In the genomic region with DNA sequence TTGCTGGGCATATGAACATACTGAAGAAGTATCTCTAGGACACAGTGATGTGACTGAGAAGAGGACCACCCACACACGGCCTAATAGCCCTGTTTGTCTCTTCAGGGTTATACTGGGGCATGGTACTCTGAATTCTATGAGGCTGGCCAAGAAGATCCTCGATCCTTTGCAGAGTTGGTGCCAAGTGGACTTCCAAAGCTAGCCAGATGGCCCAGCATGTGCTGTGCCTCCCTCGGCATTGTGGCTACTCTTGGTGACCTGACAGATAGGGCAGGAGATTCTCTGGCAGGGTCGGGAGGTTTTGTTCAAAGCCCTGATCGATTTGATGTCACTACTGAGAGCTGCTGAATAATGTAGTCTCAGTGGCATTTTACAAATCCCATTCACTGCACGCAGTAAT, we compare ENCODE assay signal across 12 mouse cellular contexts. TPM values are rescaled to one million over a fixed set of nuclear protein-coding genes. Genes with fewer than 3 reads are reported as not detected.
DNase-seq lines count a peak whose midpoint lies in the region; ATAC-seq and TF ChIP-seq lines count a peak whose summit lies in the region.
"Had no signal": no experiment of that assay in that cellular context is flagged by ENCODE, and none has a peak within 500 bp of the region (broad histone marks: within the 10 kb centered on the region; RNA-seq: fewer than 3 reads in every experiment).

No protein-coding gene starts in this region.

- H3K27ac ChIP-seq in heart, embryonic 10.5 days: peak overlapping the region; percentile 82; the same call in 1 of the 2 replicates
- H3K27ac ChIP-seq in heart, embryonic 11.5 days (ENCODE audit: low read depth, low read length): no peak overlapping the region
- 0 out of 2 replicates have a peak overlapping the region, but pooled peaks have one; percentile 61 for H3K27ac ChIP-seq in small intestine, adult 2 months (ENCODE audit: insufficient read depth, low read depth, low read length)
- H3K27ac ChIP-seq: embryonic facial prominence, embryonic 13.5 days had no signal

- TF ChIP-seq CTCF in small intestine, adult 2 months (IDR thresholded peaks at IDR 0.05; ENCODE audit: extremely low read depth, insufficient read length, insufficient replicate concordance, low read depth, low read length): no peak

- no peak overlapping the region for H3K9ac ChIP-seq in heart, embryonic 11.5 days (ENCODE audit: low read depth, low read length)

- H3K27me3 ChIP-seq in heart, embryonic 10.5 days (ENCODE audit: insufficient read depth, poor library complexity, severe bottlenecking): peaks cover 7% of the 10 kb centered on the region
- H3K27me3 ChIP-seq in heart, embryonic 11.5 days (ENCODE audit: control insufficient read depth, insufficient read depth, low read length): no peaks in the 10 kb centered on the region
- H3K27me3 ChIP-seq in small intestine, adult 2 months (ENCODE audit: control insufficient read depth, insufficient read depth, low read length): no peaks in the 10 kb centered on the region
- H3K27me3 ChIP-seq: embryonic facial prominence, embryonic 13.5 days; heart, embryonic 15.5 days had no signal

- no peak overlapping the region for H3K4me2 ChIP-seq in heart, embryonic 11.5 days
- H3K4me2 ChIP-seq: embryonic facial prominence, embryonic 13.5 days had no signal

- no peak for DNase-seq in heart, embryonic 10.5 days (ENCODE audit: low spot score)
- peak; percentile 39 for DNase-seq in retina, postnatal 1 day
- no peak for DNase-seq in retina, embryonic 14.5 days (ENCODE audit: low spot score)
- peak; percentile 72 to 81 for DNase-seq in cerebellum, postnatal 10 days
- no peak for DNase-seq in neural tube, embryonic 10.5 days (ENCODE audit: extremely low spot score, low spot score)
- DNase-seq in heart, postnatal 4 days: no peak

- 79% methylated on average over 6 of the region's 6 CpGs for WGBS in heart, embryonic 10.5 days
- 70% methylated on average over 6 of the region's 6 CpGs for WGBS in heart, embryonic 11.5 days (ENCODE audit: insufficient replicate concordance)
- 79% methylated on average over 6 of the region's 6 CpGs for WGBS in small intestine, adult 2 months

- H3K9me3 ChIP-seq in heart, embryonic 10.5 days: no peaks in the 10 kb centered on the region
- no peaks in the 10 kb centered on the region for H3K9me3 ChIP-seq in heart, embryonic 11.5 days (replicated peaks; ENCODE audit: control insufficient read depth, low read length)
- H3K9me3 ChIP-seq: embryonic facial prominence, embryonic 13.5 days; forebrain, embryonic 10.5 days; heart, embryonic 15.5 days had no signal

- TF ChIP-seq POLR2A in small intestine, adult 2 months (IDR thresholded peaks at IDR 0.05; ENCODE audit: low read depth, low read length): no peak

- no peaks in the 10 kb centered on the region for H3K36me3 ChIP-seq in heart, embryonic 10.5 days
- no peaks in the 10 kb centered on the region for H3K36me3 ChIP-seq in heart, embryonic 11.5 days (ENCODE audit: control insufficient read depth, insufficient read depth, low read length)
- H3K36me3 ChIP-seq in small intestine, adult 2 months (ENCODE audit: control insufficient read depth, insufficient read depth, low read length): no peaks in the 10 kb centered on the region
- H3K36me3 ChIP-seq: embryonic facial prominence, embryonic 13.5 days; forebrain, embryonic 10.5 days; heart, embryonic 15.5 days had no signal

- H3K4me1 ChIP-seq in heart, embryonic 10.5 days: peaks cover 47% of the 10 kb centered on the region
- peaks cover 23% of the 10 kb centered on the region for H3K4me1 ChIP-seq in heart, embryonic 11.5 days (ENCODE audit: control insufficient read depth, insufficient read depth, low read length)
- peaks cover 21% of the 10 kb centered on the region for H3K4me1 ChIP-seq in small intestine, adult 2 months (ENCODE audit: control insufficient read depth, insufficient read depth, insufficient read length, low read length)

- no peak overlapping the region for H3K4me3 ChIP-seq in heart, embryonic 10.5 days
- H3K4me3 ChIP-seq in heart, embryonic 11.5 days (ENCODE audit: low read depth, low read length): no peak overlapping the region
- H3K4me3 ChIP-seq in small intestine, adult 2 months (ENCODE audit: low read depth, low read length): no peak overlapping the region
- H3K4me3 ChIP-seq: embryonic facial prominence, embryonic 13.5 days; forebrain, embryonic 10.5 days had no signal

- ATAC-seq in heart, embryonic 11.5 days (replicated peaks; ENCODE audit: insufficient number of reproducible peaks, low FRiP score, low TSS enrichment): no peak
- ATAC-seq: hindbrain, embryonic 16.5 days had no signal

RNA-seq across cellular contexts. Expression of gene Slc6a6, which starts 4.1 kb away (rescaled TPM):
- polyA plus RNA-seq in heart, embryonic 10.5 days (2016; fragmentation: Nextera tagmentation; extraction: Ambion mirVana): 56.6 and 69.3 TPM in 2 replicates
- polyA plus RNA-seq in heart, embryonic 11.5 days (2014; fragmentation: Nextera tagmentation; extraction: Ambion mirVana): 54.7 and 63.0 TPM in 2 replicates
- 44.0 and 124 TPM in 2 replicates for polyA plus RNA-seq in small intestine, adult 2 months (2012; rRNA removed)
- 100 to 1,000 TPM; 142 to 158 TPM for total RNA-seq in heart, postnatal 4 days (2021)

Comparison
In these comparisons a context has a peak if more than half of its experiments do, and no peak if none do; other contexts are left out.
1. DNase-seq: peak in retina, postnatal 1 day (single experiment) and cerebellum, postnatal 10 days (2 of 2); none in heart, embryonic 10.5 days (single experiment), retina, embryonic 14.5 days (single experiment), neural tube, embryonic 10.5 days (single experiment) and heart, postnatal 4 days (single experiment).